Mouse (Mus musculus): ENCODE data around the gene Ptprd. TPM values are rescaled to one million over a fixed set of nuclear protein-coding genes. Genes with fewer than 3 reads are reported as not detected.

The Ptprd gene
- polyA plus RNA-seq, 1 experiment from 2014 or later, result 31.2 TPM

DNA sequence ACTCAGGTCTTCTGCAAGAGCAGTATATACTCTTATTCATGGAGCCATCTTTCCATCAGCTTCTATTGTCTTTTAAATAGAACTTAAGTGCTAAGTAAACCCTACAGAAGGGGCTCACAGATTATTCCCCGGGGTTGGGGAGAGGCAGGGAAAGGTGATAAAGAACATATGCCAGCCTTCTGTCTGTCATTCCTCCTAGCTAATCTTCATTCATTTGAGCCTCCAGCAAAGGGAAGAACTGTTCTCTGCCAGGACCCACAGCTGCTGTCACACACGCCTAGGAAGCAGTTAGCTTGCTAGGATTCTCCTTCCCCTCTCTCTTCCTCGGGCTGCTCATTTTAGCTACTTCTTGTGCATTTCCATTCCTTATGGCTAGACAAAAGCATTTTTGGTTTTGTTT, 2205.0 kb downstream of the Ptprd start:
- H3K4me3 ChIP-seq, result no peak overlapping the region
- H3K9ac ChIP-seq, result no peak overlapping the region
- WGBS, result 38% methylated on average over 3 of the region's 3 CpGs
- H3K4me2 ChIP-seq, result no peak overlapping the region
- no peaks in the 10 kb centered on the region for H3K27me3 ChIP-seq
- H3K9me3 ChIP-seq, result no peaks in the 10 kb centered on the region
- no peak overlapping the region for H3K27ac ChIP-seq
- no peak for ATAC-seq (ENCODE audit: insufficient number of reproducible peaks, low FRiP score, low TSS enrichment, low read depth)
- peaks cover 9% of the 10 kb centered on the region for H3K4me1 ChIP-seq
- H3K36me3 ChIP-seq, result no peaks in the 10 kb centered on the region

DNA sequence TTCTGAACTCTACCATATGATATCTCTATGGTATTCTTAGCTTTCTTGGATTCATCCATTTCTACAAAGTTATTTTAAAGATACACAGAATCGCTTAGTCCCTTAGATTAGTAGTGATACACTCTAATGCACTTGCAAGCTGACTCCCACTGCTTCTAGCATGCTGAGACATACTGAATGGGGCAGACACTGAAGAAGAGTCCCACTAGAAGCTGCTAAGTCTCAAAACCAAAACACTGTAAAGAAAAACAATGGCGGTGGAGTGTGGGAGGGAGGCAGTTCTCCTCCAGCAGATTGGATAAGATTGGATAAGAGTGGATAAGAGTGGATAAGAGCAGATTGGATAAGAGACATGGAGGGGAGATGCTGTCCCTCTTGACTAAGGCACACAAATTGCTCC, 2207.6 kb downstream of the Ptprd start:
- Histone ChIP-seq H3K36me3 (no peaks in the 10 kb centered on the region), H3K9me3 (no peaks in the 10 kb centered on the region), H3K4me3 (no peak overlapping the region), H3K27ac (no peak overlapping the region), H3K4me1 (peaks cover 9% of the 10 kb centered on the region), H3K27me3 (no peaks in the 10 kb centered on the region), H3K9ac (no peak overlapping the region), H3K4me2 (no peak overlapping the region)
- WGBS, result 90% methylated on average over 2 of the region's 2 CpGs
- ATAC-seq (ENCODE audit: insufficient number of reproducible peaks, low FRiP score, low TSS enrichment, low read depth), result no peak

DNA sequence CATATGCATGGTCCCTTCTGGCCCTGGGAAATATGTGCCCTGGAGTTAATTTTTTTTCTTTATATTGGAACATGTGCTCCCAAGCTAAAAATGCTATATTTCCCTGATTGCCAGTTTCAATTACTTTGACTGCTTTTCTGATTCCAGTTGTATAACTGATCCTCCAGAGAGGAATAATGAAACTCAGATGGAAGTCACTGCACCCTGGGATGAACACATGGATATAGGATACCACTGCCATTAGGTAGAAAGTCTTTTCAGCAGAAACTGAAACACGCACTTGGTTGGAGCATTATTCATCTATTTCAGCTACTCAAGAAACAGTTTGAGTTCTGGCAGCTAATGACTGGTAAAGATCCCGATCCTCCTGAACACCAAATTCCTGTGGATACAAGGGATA, 2211.5 kb downstream of the Ptprd start:
- 48% methylated on average over 2 of the region's 2 CpGs for WGBS
- H3K36me3 ChIP-seq, result no peaks in the 10 kb centered on the region
- no peaks in the 10 kb centered on the region for H3K27me3 ChIP-seq

DNA sequence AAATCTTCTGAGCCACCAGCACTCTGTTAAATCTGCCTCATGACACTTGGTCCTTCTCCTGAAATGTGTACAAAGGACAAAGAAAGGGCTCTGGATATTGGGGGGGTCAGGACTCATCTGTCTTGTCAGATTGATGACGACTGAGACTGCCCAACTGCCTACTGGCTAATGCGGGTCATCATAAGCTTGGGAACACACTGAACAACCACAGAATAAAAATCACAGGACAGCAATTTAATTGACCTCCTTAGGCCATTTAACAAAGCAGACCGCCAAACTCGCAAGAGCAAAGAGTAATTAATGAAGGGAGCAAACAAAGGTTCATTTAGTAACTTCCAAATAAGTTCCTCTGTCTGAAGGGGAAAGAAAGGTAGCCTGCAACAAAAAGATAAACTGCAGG, 2215.9 kb downstream of the Ptprd start:
- ATAC-seq (ENCODE audit: insufficient number of reproducible peaks, low FRiP score, low TSS enrichment, low read depth), result no peak
- WGBS, result 57% methylated on average over 4 of the region's 4 CpGs
- no peak overlapping the region for H3K4me2 ChIP-seq

More for the DNA sequence above, 2211.5 kb downstream of the Ptprd start:
- ATAC-seq (ENCODE audit: insufficient number of reproducible peaks, low FRiP score, low TSS enrichment, low read depth), result no peak
- Histone ChIP-seq H3K27ac (no peak overlapping the region), H3K9ac (no peak overlapping the region), H3K4me2 (no peak overlapping the region), H3K4me3 (no peak overlapping the region), H3K4me1 (0 out of 2 replicates have a peak, but pooled peaks cover 2% of the 10 kb centered on the region), H3K9me3 (no peaks in the 10 kb centered on the region)

DNA sequence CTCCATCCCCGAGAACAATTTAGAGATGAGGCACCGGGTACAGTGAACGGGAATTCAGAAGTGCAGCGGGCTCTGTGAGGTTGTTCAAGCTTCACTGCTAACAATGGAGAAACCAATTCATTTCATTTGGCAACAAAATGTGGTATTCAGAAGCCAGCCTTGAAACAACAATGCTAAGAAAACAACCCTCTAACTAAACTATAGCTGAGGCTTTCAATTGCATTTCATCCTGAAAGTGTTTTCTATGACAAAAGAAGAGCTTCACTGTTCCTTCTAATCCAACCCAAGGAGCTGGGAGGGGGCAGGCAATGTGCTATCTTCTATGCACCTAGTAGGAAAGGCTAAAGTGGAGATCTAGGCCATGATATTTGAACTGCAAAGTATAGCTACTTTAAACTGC, 2217.2 kb downstream of the Ptprd start:
- Histone ChIP-seq H3K4me1 (0 out of 2 replicates have a peak, but pooled peaks cover 8% of the 10 kb centered on the region), H3K4me3 (no peak overlapping the region), H3K9me3 (no peaks in the 10 kb centered on the region), H3K9ac (no peak overlapping the region), H3K27ac (peak overlapping the region; percentile 79; the same call in 1 of the 2 replicates), H3K36me3 (no peaks in the 10 kb centered on the region), H3K4me2 (no peak overlapping the region), H3K27me3 (no peaks in the 10 kb centered on the region)
- 82% methylated on average over 4 of the region's 4 CpGs for WGBS
- ATAC-seq (ENCODE audit: insufficient number of reproducible peaks, low FRiP score, low TSS enrichment, low read depth), result no peak

More for the DNA sequence above, 2215.9 kb downstream of the Ptprd start:
- Histone ChIP-seq H3K9ac (no peak overlapping the region), H3K27ac (no peak overlapping the region), H3K9me3 (no peaks in the 10 kb centered on the region), H3K4me1 (0 out of 2 replicates have a peak, but pooled peaks cover 8% of the 10 kb centered on the region), H3K27me3 (no peaks in the 10 kb centered on the region), H3K36me3 (no peaks in the 10 kb centered on the region), H3K4me3 (no peak overlapping the region)

DNA sequence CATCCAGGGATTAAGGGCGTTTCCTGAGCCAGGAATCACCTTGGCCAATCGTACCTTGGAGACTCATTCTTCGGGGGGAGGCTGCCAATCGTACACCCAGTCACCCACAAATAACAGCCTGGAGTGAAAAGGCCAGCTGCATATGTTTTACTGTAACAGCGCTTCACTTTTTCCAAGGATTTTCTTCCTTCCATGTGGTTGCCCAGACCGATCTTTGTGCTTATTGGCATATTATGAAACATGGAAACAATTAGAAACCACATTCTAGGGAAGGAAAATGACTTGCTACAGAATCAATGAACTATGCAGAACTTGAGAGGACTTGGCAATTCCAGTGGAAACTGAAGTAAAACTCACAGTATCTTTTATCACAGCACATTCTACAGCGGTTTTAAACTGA, 2218.7 kb downstream of the Ptprd start:
- 24% methylated on average over 7 of the region's 7 CpGs for WGBS
- H3K36me3 ChIP-seq, result no peaks in the 10 kb centered on the region
- no peak overlapping the region for H3K4me3 ChIP-seq
- H3K4me2 ChIP-seq, result no peak overlapping the region
- ATAC-seq (ENCODE audit: insufficient number of reproducible peaks, low FRiP score, low TSS enrichment, low read depth), result peak; percentile 77
- peak overlapping the region; percentile 79 for H3K27ac ChIP-seq
- H3K4me1 ChIP-seq, result 0 out of 2 replicates have a peak, but pooled peaks cover 8% of the 10 kb centered on the region
- H3K9ac ChIP-seq, result no peak overlapping the region
- no peaks in the 10 kb centered on the region for H3K9me3 ChIP-seq
- H3K27me3 ChIP-seq, result no peaks in the 10 kb centered on the region

DNA sequence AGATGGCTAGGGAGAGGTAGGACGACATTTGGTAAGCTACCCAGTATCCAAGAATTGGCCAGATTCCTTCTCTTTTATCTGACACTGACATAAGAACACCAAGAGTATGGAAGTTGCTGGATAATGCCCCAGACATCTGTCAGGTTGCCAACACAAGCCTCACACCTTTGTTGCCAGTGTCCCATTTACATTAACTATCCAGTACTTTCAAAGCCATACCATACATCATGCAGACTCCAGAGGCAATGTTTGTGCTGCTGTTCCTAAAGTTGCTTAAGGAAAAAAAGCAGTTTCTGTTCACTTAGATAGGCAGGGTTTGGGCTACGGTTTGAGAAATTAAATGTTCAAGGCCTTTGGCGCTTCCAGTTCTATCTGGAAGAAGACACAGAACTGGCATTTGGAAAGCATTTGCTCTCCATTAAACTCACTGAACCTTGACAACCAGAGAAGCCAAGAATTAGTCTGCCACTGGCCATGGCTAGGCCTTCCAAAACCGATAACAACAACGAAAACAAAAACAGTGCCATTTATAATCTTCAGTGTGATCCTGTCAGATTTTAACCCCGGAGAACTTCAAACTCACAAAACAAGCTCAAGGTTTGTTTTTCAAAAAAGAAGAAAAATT, 2220.0 kb downstream of the Ptprd start:
- Histone ChIP-seq H3K4me3 (no peak overlapping the region), H3K9ac (no peak overlapping the region), H3K27ac (no peak overlapping the region), H3K4me2 (no peak overlapping the region), H3K4me1 (0 out of 2 replicates have a peak, but pooled peaks cover 8% of the 10 kb centered on the region), H3K9me3 (no peaks in the 10 kb centered on the region), H3K36me3 (no peaks in the 10 kb centered on the region), H3K27me3 (no peaks in the 10 kb centered on the region)
- 77% methylated on average over 6 of the region's 6 CpGs for WGBS
- ATAC-seq (ENCODE audit: insufficient number of reproducible peaks, low FRiP score, low TSS enrichment, low read depth), result no peak

DNA sequence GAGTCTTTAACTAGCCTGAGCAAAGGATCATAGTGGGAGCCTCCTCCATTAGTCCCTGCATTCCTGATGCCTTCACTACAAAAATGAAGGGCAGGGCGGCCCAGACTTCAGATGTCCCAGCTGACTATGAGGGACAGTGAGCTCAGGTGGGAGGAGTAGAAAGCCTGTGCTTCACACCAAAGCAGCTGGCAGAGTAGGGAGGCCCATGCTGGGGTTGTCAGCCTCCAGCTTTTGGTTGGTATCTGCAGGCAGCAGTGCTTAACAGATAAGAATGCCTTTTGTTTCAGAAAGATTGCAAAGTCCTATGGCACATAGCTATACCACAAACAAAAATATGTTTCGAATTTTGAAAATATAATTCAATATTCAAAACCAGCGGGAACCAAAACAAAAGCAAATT, 2237.0 kb downstream of the Ptprd start:
- Histone ChIP-seq H3K27ac (no peak overlapping the region), H3K4me3 (no peak overlapping the region), H3K9me3 (no peaks in the 10 kb centered on the region), H3K4me2 (no peak overlapping the region), H3K36me3 (0 out of 2 replicates have a peak, but pooled peaks cover 3% of the 10 kb centered on the region), H3K27me3 (no peaks in the 10 kb centered on the region), H3K9ac (no peak overlapping the region), H3K4me1 (no peaks in the 10 kb centered on the region)
- WGBS, result 82% methylated on average over 3 of the region's 3 CpGs
- no peak for ATAC-seq (ENCODE audit: insufficient number of reproducible peaks, low FRiP score, low TSS enrichment, low read depth)

DNA sequence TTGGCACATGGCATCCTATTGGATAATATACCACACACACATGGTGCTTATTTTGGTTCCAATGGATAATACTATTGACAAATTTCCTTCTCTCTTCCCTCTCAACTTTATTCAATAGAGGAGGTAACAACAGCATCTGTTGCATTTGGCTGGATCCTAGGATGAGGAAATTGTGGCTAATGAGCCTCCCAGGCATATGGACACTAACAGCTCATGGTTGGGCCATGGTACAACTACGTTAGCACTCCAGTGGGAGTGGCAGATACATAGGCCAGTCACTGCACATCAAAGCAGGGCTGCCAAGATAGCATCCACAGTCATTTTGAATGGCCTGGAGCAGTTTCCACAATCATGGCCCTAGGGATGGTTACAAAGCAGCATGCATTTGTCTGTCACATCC, 2238.4 kb downstream of the Ptprd start:
- no peak overlapping the region for H3K27ac ChIP-seq
- no peak overlapping the region for H3K4me2 ChIP-seq
- H3K27me3 ChIP-seq, result no peaks in the 10 kb centered on the region
- no peaks in the 10 kb centered on the region for H3K9me3 ChIP-seq
- no peaks in the 10 kb centered on the region for H3K4me1 ChIP-seq
- 76% methylated on average over 1 of the region's 1 CpGs for WGBS
- no peak for ATAC-seq (ENCODE audit: insufficient number of reproducible peaks, low FRiP score, low TSS enrichment, low read depth)
- no peak overlapping the region for H3K4me3 ChIP-seq
- H3K36me3 ChIP-seq, result 0 out of 2 replicates have a peak, but pooled peaks cover 3% of the 10 kb centered on the region
- H3K9ac ChIP-seq, result no peak overlapping the region

DNA sequence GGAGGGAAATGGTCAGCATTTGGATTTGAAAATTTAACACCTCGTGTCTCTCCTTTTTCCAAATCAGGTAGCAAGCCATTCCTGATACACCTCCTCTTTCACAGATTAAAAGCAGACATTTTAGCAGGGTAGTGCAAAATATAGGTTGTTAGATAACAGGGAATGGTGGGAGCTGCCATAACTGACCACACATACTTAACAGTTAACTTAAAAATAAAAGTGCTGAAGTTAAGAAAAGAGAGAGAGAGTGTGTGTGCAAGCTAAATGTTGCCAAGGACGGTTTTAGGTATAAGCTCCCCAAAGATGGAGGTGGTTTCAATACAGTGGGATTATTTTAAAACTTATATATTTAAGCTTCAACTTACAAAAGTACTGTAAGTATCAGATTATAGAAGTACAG, 2241.8 kb downstream of the Ptprd start:
- 81% methylated on average over 2 of the region's 2 CpGs for WGBS

DNA sequence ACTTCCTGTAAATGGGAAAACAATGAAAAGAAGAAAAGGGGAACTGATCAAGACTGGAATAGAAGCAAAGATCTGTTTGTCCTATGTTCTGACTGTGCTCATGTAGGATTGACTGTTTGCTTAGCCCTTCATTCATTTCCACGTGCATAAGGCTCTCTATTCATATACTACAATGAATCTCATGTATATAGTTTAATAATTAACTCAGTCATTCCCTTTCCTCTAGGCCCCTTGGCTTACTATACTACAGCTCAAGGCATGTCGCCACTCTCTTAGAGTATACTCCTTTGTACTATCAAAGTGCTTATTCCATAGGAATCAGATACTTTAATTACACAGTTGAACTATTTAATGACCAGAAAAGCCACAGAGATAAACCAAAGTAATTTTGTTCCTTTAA, 2243.1 kb downstream of the Ptprd start:
- 88% methylated on average over 2 of the region's 2 CpGs for WGBS
- no peak overlapping the region for H3K27ac ChIP-seq
- no peak overlapping the region for H3K4me2 ChIP-seq
- no peaks in the 10 kb centered on the region for H3K9me3 ChIP-seq
- no peaks in the 10 kb centered on the region for H3K27me3 ChIP-seq
- ATAC-seq (ENCODE audit: insufficient number of reproducible peaks, low FRiP score, low TSS enrichment, low read depth), result no peak
- H3K36me3 ChIP-seq, result 0 out of 2 replicates have a peak, but pooled peaks cover 2% of the 10 kb centered on the region
- no peak overlapping the region for H3K4me3 ChIP-seq
- H3K9ac ChIP-seq, result no peak overlapping the region
- H3K4me1 ChIP-seq, result no peaks in the 10 kb centered on the region

More for the DNA sequence above, 2241.8 kb downstream of the Ptprd start:
- no peak for ATAC-seq (ENCODE audit: insufficient number of reproducible peaks, low FRiP score, low TSS enrichment, low read depth)
- no peak overlapping the region for H3K4me3 ChIP-seq
- no peaks in the 10 kb centered on the region for H3K27me3 ChIP-seq
- no peaks in the 10 kb centered on the region for H3K4me1 ChIP-seq
- no peak overlapping the region for H3K4me2 ChIP-seq
- H3K9me3 ChIP-seq, result no peaks in the 10 kb centered on the region
- no peak overlapping the region for H3K9ac ChIP-seq
- 0 out of 2 replicates have a peak, but pooled peaks cover 3% of the 10 kb centered on the region for H3K36me3 ChIP-seq
- no peak overlapping the region for H3K27ac ChIP-seq

DNA sequence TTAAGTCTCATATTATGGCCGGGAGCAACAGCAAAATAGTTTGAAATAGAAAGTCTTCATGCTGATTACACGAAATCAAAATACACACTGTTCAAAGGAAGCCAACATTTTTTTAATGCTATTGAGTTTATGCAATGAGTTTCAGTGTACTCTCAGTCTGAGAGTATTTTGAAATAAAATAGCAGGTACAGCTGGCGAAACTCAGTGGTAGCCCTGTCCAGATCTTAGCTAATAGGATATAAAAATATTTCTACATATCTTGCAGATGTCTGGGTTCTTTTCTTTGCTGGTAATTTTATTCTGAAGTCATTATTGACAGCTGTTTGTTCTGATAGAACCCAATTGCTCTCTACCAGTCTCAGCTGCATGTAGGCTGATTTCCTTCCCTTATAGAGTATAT, 2246.0 kb downstream of the Ptprd start:
- Histone ChIP-seq H3K4me2 (no peak overlapping the region), H3K9me3 (no peaks in the 10 kb centered on the region), H3K9ac (no peak overlapping the region), H3K27ac (no peak overlapping the region), H3K36me3 (no peaks in the 10 kb centered on the region), H3K4me1 (no peaks in the 10 kb centered on the region), H3K27me3 (no peaks in the 10 kb centered on the region), H3K4me3 (no peak overlapping the region)
- no peak for ATAC-seq (ENCODE audit: insufficient number of reproducible peaks, low FRiP score, low TSS enrichment, low read depth)
- 78% methylated on average over 3 of the region's 3 CpGs for WGBS
